In the genomic region with DNA sequence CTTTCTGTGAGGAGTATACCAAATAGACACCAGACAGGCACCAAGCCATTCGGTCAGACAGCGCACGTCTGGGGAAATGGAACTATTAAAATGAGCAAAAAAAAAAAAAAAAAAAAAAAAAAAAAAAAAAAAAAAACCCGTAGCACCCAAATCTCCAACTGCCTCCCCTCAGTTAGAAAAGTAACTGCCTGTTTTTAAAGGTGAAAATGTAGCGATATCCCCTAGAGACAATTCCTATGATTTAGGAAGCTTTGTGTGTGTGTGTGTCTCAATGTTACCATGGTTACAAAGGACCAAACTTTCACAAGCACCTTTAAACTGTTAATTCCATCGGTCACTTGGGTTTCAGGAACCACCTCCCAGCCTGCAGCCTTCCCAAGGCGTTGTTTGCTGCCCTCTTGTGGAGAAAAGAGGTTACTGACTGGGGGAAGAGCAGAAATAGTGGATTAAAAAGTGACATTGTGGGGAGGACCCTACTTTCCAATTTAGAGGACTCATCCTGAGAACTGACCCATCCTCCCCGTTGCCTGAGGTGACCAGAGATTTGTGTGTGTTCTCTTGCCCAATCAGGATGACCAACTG, we compare ENCODE assay signal across 9 mouse cellular contexts. TPM values are rescaled to one million over a fixed set of nuclear protein-coding genes. Genes with fewer than 3 reads are reported as not detected.
DNase-seq lines count a peak whose midpoint lies in the region; ATAC-seq and TF ChIP-seq lines count a peak whose summit lies in the region.
"Had no signal": no experiment of that assay in that cellular context is flagged by ENCODE, and none has a peak within 500 bp of the region (broad histone marks: within the 10 kb centered on the region; RNA-seq: fewer than 3 reads in every experiment).

No protein-coding gene starts in this region.

- no peak overlapping the region for H3K4me3 ChIP-seq in embryonic fibroblast, embryonic 13.5 days (ENCODE audit: insufficient read depth, low read length)
- no peak overlapping the region for H3K4me3 ChIP-seq in lung, postnatal 0 days (ENCODE audit: low read depth, low read length)
- H3K4me3 ChIP-seq: liver, embryonic 15.5 days had no signal

- H3K27ac ChIP-seq in embryonic fibroblast, embryonic 13.5 days (ENCODE audit: insufficient read depth, low read length) = no peak overlapping the region
- no peak overlapping the region for H3K27ac ChIP-seq in lung, postnatal 0 days (ENCODE audit: low read length)
- H3K27ac ChIP-seq: liver, embryonic 15.5 days had no signal

- WGBS in lung, postnatal 0 days = 38% methylated on average over 8 of the region's 8 CpGs

- no peaks in the 10 kb centered on the region for H3K4me1 ChIP-seq in embryonic fibroblast, embryonic 13.5 days (ENCODE audit: control insufficient read depth, insufficient read depth, low read length)
- no peaks in the 10 kb centered on the region for H3K4me1 ChIP-seq in lung, postnatal 0 days (ENCODE audit: insufficient read depth, low read depth, low read length)
- H3K4me1 ChIP-seq: liver, embryonic 15.5 days had no signal

- no peaks in the 10 kb centered on the region; the same call in 1 of the 2 replicates for H3K27me3 ChIP-seq in lung, postnatal 0 days (replicated peaks; ENCODE audit: insufficient read depth, low read length)

- DNase-seq in gastrocnemius, adult 18-20 months (ENCODE audit: low spot score) = peak; percentile 31
- no peak for DNase-seq in gastrocnemius, postnatal 25 days
- DNase-seq in brain, adult 2 months (ENCODE audit: low read depth, low spot score) = peak; percentile 67
- DNase-seq in kidney, postnatal 36 days = peak; percentile 46 to 73
- peak; percentile 79 for DNase-seq in lung, postnatal 0 days (ENCODE audit: low spot score)
- DNase-seq in spleen, adult 12 weeks (ENCODE audit: low spot score) = peak; percentile 4

- H3K4me2 ChIP-seq in lung, postnatal 0 days (replicated peaks; ENCODE audit: low read depth, low read length) = no peak overlapping the region
- H3K4me2 ChIP-seq: liver, embryonic 15.5 days had no signal

- H3K9me3 ChIP-seq in lung, postnatal 0 days (ENCODE audit: low read length) = no peaks in the 10 kb centered on the region
- H3K9me3 ChIP-seq: liver, embryonic 15.5 days had no signal

- no peak for TF ChIP-seq EP300 in lung, postnatal 0 days (IDR thresholded peaks at IDR 0.05)

- ATAC-seq in CD4-positive, CD25-positive, alpha-beta regulatory T cell, adult 4 months = peak; percentile 34
- peak; percentile 35; the same call in 1 of the 2 replicates for ATAC-seq in lung, postnatal 0 days

- TF ChIP-seq POLR2A in embryonic fibroblast, embryonic 13.5 days (IDR thresholded peaks at IDR 0.05; ENCODE audit: low read depth, low read length) = no peak

- H3K9ac ChIP-seq in lung, postnatal 0 days (replicated peaks; ENCODE audit: low read depth) = no peak overlapping the region
- H3K9ac ChIP-seq: liver, embryonic 15.5 days had no signal

- TF ChIP-seq CTCF in embryonic fibroblast, embryonic 13.5 days (IDR thresholded peaks at IDR 0.05; ENCODE audit: borderline replicate concordance, insufficient read depth, low read length) = peak; percentile 58; the same call in 1 of the 2 replicates
- TF ChIP-seq CTCF in lung, postnatal 0 days (IDR thresholded peaks at IDR 0.05) = peak; percentile 97

- no peaks in the 10 kb centered on the region for H3K36me3 ChIP-seq in lung, postnatal 0 days (ENCODE audit: insufficient read depth, low read length)
- H3K36me3 ChIP-seq: liver, embryonic 15.5 days had no signal

RNA-seq across cellular contexts. Expression of gene Fam19a4, which starts 53.6 kb away (rescaled TPM):
- under 1 TPM; 0.26 to 0.37 TPM for total RNA-seq in gastrocnemius, adult 18-20 months (2021)
- under 1 TPM; 0.23 to 0.46 TPM for total RNA-seq in gastrocnemius, postnatal 25 days (2021)
- polyA plus RNA-seq in CD4-positive, CD25-positive, alpha-beta regulatory T cell, adult 4 months (2017; shearing (Covaris generic)) = under 1 TPM in 1 of 2 experiments, not detected in 1; 0.19 TPM
- not detected in 2 replicates for polyA plus RNA-seq in embryonic fibroblast, embryonic 13.5 days (2011; ENCODE audit: insufficient read length, low read depth, missing spikeins)
- polyA plus RNA-seq in lung, postnatal 0 days (2015; fragmentation: Nextera tagmentation; extraction: Ambion mirVana) = 2.4 and 2.9 TPM in 2 replicates
- polyA plus RNA-seq: liver, embryonic 15.5 days had no signal
